Mouse (Mus musculus) CH12.LX (cell line): ENCODE measurements around the gene Rps25.
A peak's percentile ranks its signal among the peaks of the same experiment; 100 is the strongest.

ENCODE experiments used
- CTCF ChIP-seq, 2 experiments: IDR thresholded peaks in 1 of 2; conservative IDR thresholded peaks in 1 of 2; 2 replicates each; pipeline ENCODE4 v1.5.1; 2011 to 2012; ENCODE audit warnings: low read depth in 2 of 2, low read length in 2 of 2, improper control_type of control experiment in 1 of 2, inconsistent platforms in 1 of 2, mild to moderate bottlenecking in 1 of 2, moderate library complexity in 1 of 2
- EP300 ChIP-seq: IDR thresholded peaks from 2 replicates; pipeline ENCODE4 v1.6.1; 2011; ENCODE audit warnings: low read length, improper control_type of control experiment
- HCFC1 ChIP-seq: IDR thresholded peaks from 2 replicates; pipeline ENCODE4 v1.6.1; 2012; ENCODE audit warnings: low read depth, mild to moderate bottlenecking, inconsistent platforms, low read length, improper control_type of control experiment
- KAT2A ChIP-seq: IDR thresholded peaks from 2 replicates; pipeline ENCODE4 v1.6.1; 2012; ENCODE audit warnings: low read length, improper control_type of control experiment, inconsistent platforms; ENCODE audit not compliant: insufficient replicate concordance
- MXI1 ChIP-seq: IDR thresholded peaks from 2 replicates; pipeline ENCODE4 v1.6.1; 2011; ENCODE audit warnings: mild to moderate bottlenecking, low read depth, low read length, improper control_type of control experiment
- POLR2A ChIP-seq: IDR thresholded peaks from 2 replicates; pipeline ENCODE4 v1.6.1; 2011; ENCODE audit warnings: low read depth, mild to moderate bottlenecking, improper control_type of control experiment, low read length
- RAD21 ChIP-seq: IDR thresholded peaks from 2 replicates; pipeline ENCODE4 v1.6.1; 2011; ENCODE audit warnings: low read depth, mild to moderate bottlenecking, low read length, improper control_type of control experiment, moderate library complexity
- UBTF ChIP-seq: IDR thresholded peaks from 2 replicates; pipeline ENCODE4 v1.6.1; 2012; ENCODE audit warnings: low read depth, mild to moderate bottlenecking, inconsistent platforms, low read length, improper control_type of control experiment, moderate library complexity
- USF1 ChIP-seq: IDR thresholded peaks from 2 replicates; pipeline ENCODE4 v1.6.1; 2014; ENCODE audit warnings: low read depth, mild to moderate bottlenecking, inconsistent platforms, low read length, improper control_type of control experiment
- USF2 ChIP-seq: conservative IDR thresholded peaks from 2 replicates; pipeline ENCODE4 v1.6.1; 2011; ENCODE audit warnings: low read depth, low read length, improper control_type of control experiment
- ZMIZ1 ChIP-seq: IDR thresholded peaks from 2 replicates; pipeline ENCODE4 v1.6.1; 2012; ENCODE audit warnings: low read depth, mild to moderate bottlenecking, inconsistent platforms, low read length, improper control_type of control experiment

GRCm38 (mm10) chr9:44450387-44450786 lies 43.4 kb downstream of the Rps25 start:
- TF ChIP-seq CTCF (conservative IDR thresholded peaks at IDR 0.05 in 1 of 2, IDR thresholded peaks at IDR 0.05 in 1 of 2; ENCODE audit: low read depth in 2 of 2, low read length in 2 of 2) (peak; percentile 46 to 61), MXI1 (no peak), HCFC1 (no peak), POLR2A (no peak), USF1 (no peak), USF2 (no peak), KAT2A (no peak), EP300 (no peak), ZMIZ1 (no peak), RAD21 (peak; percentile 14), UBTF (no peak)
